Mouse (Mus musculus) kidney, embryonic 15.5 days (tissue): ENCODE measurements around the gene Alkbh1. TPM values are rescaled to one million over a fixed set of nuclear protein-coding genes. Genes with fewer than 3 reads are reported as not detected.
A peak's percentile ranks its signal among the peaks of the same experiment; 100 is the strongest.

Source experiments
- microRNA-seq: library from miRNA; unstranded; fragments of <30 nt; microRNA quantifications from one replicate; pipeline ENCODE4, GENCODE M21; 2016
- polyA plus RNA-seq: library from polyadenylated mRNA; unstranded; fragments of >200 nt; fragmentation: Nextera tagmentation; extraction: Ambion mirVana; gene quantifications from 2 replicates; pipeline ENCODE4 v1.2.1, GENCODE M21; 2015

Gene Alkbh1
- polyA plus RNA-seq, 1 experiment from 2014 or later, result 61.9 TPM

Small RNA genes within 50 kb of the gene (microRNA-seq; reads per million reads assigned to microRNA genes)
- 26.9 reads per million, percentile 43 among the genes with 10 or more reads in this experiment for gene Mir3068

Other genes starting within 250 kb of the Alkbh1 start
- gene Samd15, start 244.3 kb downstream of the Alkbh1 start, polyA plus RNA-seq, result 1.3 and 1.7 TPM in 2 replicates
- gene Tmed8, start 243.6 kb downstream of the Alkbh1 start, polyA plus RNA-seq, result 2.1 and 2.2 TPM in 2 replicates
- 0.55 and 0.66 TPM in 2 replicates for gene Noxred1, start 205.3 kb downstream of the Alkbh1 start, polyA plus RNA-seq
- 44.4 and 46.6 TPM in 2 replicates for gene Vipas39, start 177.8 kb downstream of the Alkbh1 start, polyA plus RNA-seq
- gene Ahsa1, start 177.5 kb downstream of the Alkbh1 start, polyA plus RNA-seq, result 235 and 248 TPM in 2 replicates
- gene Ism2, start 144.3 kb downstream of the Alkbh1 start, polyA plus RNA-seq, result 0.98 and 1.1 TPM in 2 replicates
- gene Sptlc2, start 55.7 kb downstream of the Alkbh1 start, polyA plus RNA-seq, result 75.4 and 78.5 TPM in 2 replicates
- gene Slirp, start 121 bp downstream of the Alkbh1 start, polyA plus RNA-seq, result 310 and 326 TPM in 2 replicates
- 135 and 136 TPM in 2 replicates for gene Snw1, start 28.3 kb upstream of the Alkbh1 start, polyA plus RNA-seq
- gene Gm5788, start 50.7 kb upstream of the Alkbh1 start, polyA plus RNA-seq, result not detected in 2 replicates
- gene Gm8300, start 70.3 kb upstream of the Alkbh1 start, polyA plus RNA-seq, result not detected in 2 replicates
- gene Oog1, start 158.7 kb upstream of the Alkbh1 start, polyA plus RNA-seq, result not detected in 2 replicates
- gene Gm4027, start 174.9 kb upstream of the Alkbh1 start, polyA plus RNA-seq, result not detected in 2 replicates
- gene Gm16381, start 200.6 kb upstream of the Alkbh1 start, polyA plus RNA-seq, result not detected in 2 replicates